ENCODE assay signal across 16 mouse cellular contexts in genomic region chr3:108938691-108939090, GRCm38 (mm10).
DNase-seq lines count a peak whose midpoint lies in the region.
"Had no signal": no experiment of that assay in that cellular context is flagged by ENCODE, and none has a peak within 500 bp of the region (broad histone marks: within the 10 kb centered on the region; RNA-seq: fewer than 3 reads in every experiment).

No protein-coding gene starts in this region.

- peak; percentile 8 for DNase-seq in kidney, adult 11 months
- DNase-seq in kidney, postnatal 10 days: no peak
- DNase-seq in kidney, adult 9 months: peak; percentile 45
- DNase-seq in kidney, postnatal 14 days: no peak
- peak; percentile 25 for DNase-seq in testis, postnatal 10 days (ENCODE audit: low spot score)
- DNase-seq in testis, postnatal 14 days (ENCODE audit: low spot score): no peak
- DNase-seq: adrenal gland, adult 2 months; adrenal gland, postnatal 10 days; adrenal gland, postnatal 25 days; cerebellum, adult 11 months; cerebellum, adult 18-20 months; cerebellum, adult 8-10 months; cerebellum, adult 9-11 months; cerebellum, postnatal 14 days; cerebellum, postnatal 36 days; embryo, embryonic 11 days had no signal

Comparison
In these comparisons a context has a peak if more than half of its experiments do, and no peak if none do; other contexts are left out.
1. DNase-seq: peak in kidney, adult 11 months (single experiment), kidney, adult 9 months (single experiment) and testis, postnatal 10 days (single experiment); none in kidney, postnatal 10 days (single experiment), kidney, postnatal 14 days (single experiment) and testis, postnatal 14 days (single experiment).